Mouse (Mus musculus) subcutaneous adipose tissue, adult 2 months (tissue): ENCODE measurements around the gene Gm4297. TPM values are rescaled to one million over a fixed set of nuclear protein-coding genes. Genes with fewer than 3 reads are reported as not detected.

Experiments used
- polyA plus RNA-seq: library from polyadenylated mRNA; depleted of rRNA; stranded (reverse); fragments of >200 nt; gene quantifications from 2 replicates; pipeline ENCODE4 v1.2.3, GENCODE M21; 2012; ENCODE audit warnings: low replicate concordance; rRNA removed

Gene Gm4297
- polyA plus RNA-seq, result not detected in 2 replicates

GRCm38 (mm10) chrX:24574795-24575194 is at the start of gene Gm4297:
Gene Gm4297, minus strand, starts transcription at chrX:24574895.

Other genes starting within 250 kb of the Gm4297 start
- not detected in 2 replicates for gene Gm5934, start 74.1 kb downstream of the Gm4297 start, polyA plus RNA-seq
- not detected in 2 replicates for gene Gm5935, start 200.3 kb upstream of the Gm4297 start, polyA plus RNA-seq